Mouse (Mus musculus) kidney, adult 9 months (tissue): ENCODE results near the gene Myo15b.

ENCODE experiments used
- DNase-seq: peaks from one replicate; pipeline ENCODE4 v3.0.0; 2022

The Myo15b gene

DNA sequence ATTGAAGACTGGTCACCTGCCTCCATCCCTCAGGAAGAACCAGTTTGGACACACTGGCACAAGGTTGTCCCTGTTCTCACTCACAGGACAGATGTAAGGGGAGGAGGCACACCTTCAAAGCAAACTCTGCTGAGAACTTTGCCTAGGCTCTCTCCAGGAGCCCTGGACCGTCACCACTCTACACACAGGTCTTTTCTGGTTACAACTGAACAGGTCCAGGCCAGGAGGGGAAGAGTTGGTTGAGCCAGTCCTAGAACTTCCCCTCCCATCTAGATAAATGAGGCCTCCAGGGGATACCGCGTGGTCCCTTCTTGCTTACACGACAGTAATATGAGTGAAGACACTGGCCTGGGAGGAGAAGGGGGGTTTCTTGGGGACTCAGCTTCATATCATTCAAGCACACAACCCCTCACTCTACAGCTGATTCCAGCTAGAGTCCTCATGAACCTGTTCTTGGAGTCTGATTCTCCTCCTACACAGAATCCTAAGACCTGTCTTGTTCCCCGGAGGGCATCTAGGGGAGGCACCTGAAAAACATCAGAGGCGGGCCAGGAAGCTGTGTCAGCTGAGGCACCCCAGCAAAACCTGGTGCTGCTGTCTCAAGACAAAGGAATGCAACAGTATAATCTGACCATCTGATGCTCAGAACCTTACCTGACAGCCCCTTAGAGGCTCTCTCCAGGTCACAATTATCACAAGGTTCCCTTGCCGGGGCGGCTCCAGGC lies 46.2 kb downstream of the Myo15b start:
- peak; percentile 49 for DNase-seq

- peak; percentile 37 for DNase-seq
Observed at GRCm38 (mm10) chr11:115904956-115905790, 47.0 kb downstream of the Myo15b start.

DNA sequence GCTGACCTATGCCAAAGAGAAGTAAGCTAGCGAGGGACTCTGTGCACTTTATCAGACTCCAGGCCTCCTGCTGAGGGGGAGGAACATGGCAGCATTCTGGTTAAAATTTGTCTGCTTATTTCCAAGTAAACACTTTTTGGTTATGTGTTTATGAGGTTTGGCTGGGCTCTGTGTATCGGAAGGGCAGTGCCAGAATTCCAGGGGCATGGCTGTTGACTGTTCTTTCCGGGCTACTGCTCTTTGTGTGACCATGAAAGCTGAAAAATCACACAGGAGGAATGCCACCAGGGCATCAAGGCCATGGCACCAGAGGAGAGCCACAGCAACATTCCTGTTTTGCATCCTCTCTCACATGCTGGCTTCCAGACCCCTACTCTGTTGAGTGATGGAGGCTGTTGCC lies 47.9 kb downstream of the Myo15b start:
- peak; percentile 84 for DNase-seq

DNA sequence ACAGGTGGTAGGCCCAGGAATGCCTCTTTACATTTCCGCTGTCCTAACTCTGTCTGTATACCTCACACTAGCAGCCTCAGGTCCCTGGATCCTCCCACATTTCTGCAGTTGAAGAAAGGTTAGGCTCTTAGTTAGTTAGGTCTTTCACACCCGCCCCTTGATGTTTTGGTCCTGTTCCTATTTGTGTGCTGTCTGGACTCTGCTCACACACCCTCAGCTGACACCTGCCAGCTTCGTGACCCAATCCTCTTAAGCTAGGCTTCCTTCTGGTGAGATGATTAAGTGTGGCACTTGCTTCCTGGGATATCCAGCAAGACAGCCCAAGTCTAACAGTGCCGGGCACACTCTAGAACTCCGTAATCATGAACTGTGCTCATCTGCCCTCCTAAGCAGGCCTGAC lies 48.3 kb downstream of the Myo15b start:
- peak; percentile 73 for DNase-seq

DNA sequence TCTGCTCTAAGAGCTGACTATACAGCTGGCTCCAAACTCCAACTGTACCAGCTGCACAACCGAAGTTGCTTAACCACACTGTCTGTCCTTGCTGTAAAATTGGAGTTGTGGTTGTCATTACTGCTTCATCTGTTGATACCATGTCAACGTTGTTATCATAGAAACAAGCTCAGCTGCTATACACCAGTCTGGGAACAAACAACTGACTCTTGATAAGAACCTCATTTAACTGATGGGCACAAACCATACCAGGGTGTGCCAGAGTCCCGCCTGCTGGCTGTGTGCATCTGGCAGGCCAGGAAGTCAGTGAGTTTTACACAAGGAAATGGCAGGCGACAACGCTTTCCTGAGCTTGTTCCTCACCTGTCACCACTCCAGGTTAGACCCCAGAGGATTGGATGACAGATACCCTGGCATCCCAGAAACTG lies 52.9 kb downstream of the Myo15b start:
- peak; percentile 31 for DNase-seq

GRCm38 (mm10) chr11:115911632-115912376 lies 53.6 kb downstream of the Myo15b start, which contains the start of gene Smim6:
Gene Smim6, plus strand, starts transcription at chr11:115912017.
- DNase-seq: peak; percentile 89

DNA sequence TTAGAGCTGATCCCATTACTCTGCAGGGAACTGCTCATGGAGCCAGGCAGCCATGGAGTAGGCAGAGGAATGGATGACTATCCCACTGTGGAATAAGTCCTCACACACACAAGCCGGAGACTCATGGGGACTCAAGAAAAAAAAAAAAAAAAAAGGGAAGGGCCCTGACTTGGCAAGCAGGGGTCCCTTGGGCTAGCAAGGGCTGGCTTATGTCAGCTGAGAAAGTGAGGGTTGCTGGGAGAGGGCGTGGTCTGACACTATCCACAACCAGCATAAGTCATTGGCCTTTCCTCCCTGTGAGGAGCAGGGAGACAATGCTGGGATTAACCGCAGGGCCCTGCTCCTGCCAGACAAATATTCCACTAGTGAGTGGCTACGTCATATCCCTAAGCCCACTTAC lies 58.4 kb downstream of the Myo15b start:
- no peak for DNase-seq

DNA sequence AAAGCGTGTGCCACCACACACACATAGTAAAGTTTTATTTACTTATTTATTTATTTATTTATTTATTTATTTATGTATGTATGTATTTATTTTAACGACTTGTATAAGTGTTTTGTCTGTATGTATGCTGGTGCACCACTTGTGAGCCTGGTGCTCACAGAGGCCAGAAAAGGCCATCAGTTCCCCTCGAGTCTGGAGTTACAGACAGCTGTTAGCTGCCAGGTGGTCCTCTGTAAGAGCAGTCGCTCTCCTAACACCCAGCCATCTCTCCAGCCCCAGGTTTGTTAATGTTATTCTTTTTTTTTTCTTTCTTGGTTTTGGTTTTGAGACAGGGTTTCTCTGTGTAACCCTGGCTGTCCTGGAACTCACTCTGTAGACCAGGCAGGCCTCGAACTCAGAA lies 60.4 kb downstream of the Myo15b start:
- DNase-seq: no peak

GRCm38 (mm10) chr11:115919073-115919472 lies 60.9 kb downstream of the Myo15b start:
- no peak for DNase-seq

DNA sequence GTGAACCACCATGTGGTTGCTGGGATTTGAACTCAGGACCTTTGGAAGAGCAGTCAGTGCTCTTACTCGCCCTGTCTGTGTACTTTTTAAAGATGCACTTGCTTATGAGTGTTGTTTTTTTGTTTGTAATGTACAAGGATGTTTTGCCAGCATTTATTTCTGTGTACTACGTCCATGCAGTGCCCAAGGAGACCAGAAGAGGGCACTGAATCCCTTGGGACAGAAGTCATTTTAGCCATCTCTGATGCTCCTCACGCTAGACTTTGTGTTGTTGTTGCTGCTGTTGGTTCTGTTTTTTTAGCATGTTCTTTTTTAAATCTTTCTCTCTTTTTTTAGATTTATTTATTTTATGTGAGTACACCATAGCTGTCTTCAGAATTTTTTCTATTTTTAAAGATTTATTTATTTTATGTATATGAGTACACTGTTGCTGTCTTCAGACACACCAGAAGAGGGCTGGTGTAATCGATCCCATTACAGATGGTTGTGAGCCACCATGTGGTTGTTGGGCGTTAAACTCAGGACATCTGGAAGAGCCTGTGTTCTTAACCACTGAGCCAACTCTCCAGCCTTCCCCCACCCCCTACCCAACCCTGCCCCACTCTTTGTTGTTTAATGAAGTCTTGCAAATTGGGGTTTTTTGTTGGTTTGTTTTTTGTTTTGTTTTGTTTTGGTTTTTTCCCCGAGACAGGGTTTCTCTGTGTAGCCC lies 62.1 kb downstream of the Myo15b start:
- DNase-seq: peak; percentile 78

DNA sequence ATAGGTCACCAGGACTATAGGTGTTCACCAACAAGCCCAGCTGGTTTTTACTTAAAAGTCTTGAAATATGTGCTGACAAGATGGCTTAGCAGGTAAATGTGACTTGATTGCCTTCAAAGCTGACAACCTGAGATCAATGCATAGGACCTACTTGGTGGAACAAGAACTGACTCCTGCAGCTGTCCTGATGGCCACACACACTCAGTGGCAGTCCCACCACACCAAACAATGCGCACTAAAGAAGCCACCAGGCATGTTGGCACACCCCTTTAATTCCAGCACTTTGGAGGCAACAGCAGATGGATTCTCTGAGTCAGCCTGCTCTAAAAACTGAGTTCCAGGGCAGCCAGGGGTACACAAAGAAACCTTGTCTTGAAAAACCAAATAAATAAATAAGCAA lies 63.8 kb downstream of the Myo15b start:
- no peak for DNase-seq

DNA sequence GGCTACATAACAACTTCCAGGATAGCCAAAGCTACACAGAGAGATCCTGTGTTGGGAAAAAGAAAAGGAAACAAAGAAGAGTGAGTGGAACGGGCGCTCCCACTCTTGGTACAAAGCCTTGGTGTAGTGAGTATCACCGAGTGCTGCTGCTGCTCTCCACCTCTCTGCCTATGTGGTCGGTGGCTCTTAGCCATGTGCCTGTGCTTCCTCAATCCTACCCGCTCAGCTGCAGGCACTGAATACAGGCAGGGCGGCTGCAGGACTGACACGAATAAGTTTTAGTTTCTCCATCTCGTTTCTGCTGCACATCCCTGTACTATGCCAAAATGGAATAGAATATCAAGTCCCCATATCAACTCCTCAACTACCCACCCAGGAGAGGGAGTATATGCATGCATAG lies 70.8 kb downstream of the Myo15b start:
- no peak for DNase-seq

GRCm38 (mm10) chr11:115929818-115930217 lies 71.6 kb downstream of the Myo15b start:
- DNase-seq: no peak

DNA sequence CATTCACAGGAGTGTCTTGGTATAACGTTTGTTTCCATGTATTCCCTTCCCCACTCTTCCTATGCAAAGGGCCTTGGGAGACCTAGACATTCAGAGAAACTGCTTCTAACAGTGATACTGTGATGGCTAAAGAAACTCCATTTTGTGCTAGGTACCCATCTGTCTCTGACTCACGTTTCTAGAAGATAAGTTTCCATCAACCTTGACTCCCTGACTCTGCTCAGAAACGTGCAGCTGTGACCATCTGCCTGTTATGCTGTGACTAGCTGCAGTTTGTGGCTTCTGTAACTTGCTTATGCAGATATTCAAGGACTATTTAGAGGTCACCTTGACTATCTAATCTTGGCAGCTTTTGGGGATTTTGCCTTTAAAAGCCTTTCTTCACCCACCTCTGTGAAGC lies 73.0 kb downstream of the Myo15b start:
- no peak for DNase-seq

DNA sequence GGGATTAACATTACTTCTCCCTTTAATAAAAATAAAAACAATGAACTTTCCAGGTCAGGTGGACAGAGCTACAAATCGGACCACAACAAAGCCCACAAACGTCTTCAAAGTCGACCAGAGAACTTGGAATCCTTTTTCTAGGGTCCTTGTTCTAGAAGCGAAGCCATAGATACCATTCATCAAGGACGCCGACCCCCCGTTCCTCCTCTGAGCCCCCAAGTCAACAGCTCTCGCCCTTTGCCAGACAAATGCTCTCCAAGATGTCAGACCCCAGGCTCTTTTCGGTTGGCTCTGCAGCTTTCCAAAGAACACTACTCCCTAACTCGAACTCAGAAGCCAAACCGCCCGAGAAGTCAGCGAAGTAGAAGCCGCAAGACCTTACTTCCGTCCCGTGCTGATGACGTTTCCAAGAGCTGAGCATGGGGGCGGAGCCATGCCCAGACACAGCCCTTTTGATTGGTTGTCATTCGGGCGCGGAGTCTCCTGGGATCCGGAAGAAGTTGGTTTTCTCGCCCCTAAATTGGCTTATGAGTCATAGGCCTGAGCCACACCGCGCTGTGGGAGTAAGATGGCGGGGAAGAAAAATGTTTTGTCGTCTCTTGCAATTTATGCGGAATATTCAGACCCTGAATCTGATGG lies 75.0 kb downstream of the Myo15b start, which contains the start of the genes Sap30bp and Recql5:
TSS of gene Sap30bp (plus strand) at position 175 of the 639 bp plus-strand sequence.
TSS of gene Recql5 (minus strand) at position 370 of the 639 bp plus-strand sequence.
- DNase-seq: peak; percentile 98

DNA sequence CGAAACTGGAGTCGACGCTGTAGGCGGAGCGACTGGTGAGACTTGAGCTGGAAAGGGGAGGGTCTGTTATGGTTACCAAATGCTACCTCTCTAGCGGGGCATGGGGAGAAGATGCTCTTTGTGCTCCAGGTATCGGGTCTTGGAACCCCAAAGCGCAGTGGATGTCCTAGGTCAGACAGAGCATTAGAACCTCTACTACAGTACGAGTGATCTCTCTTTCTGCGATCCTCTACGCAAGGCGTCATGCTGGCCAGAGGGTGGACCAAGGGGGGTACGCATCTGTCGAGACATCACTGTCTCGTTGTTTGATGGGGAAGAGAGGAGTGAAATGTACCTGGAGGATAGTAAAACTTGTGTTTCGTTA lies 75.5 kb downstream of the Myo15b start:
- no peak for DNase-seq

DNA sequence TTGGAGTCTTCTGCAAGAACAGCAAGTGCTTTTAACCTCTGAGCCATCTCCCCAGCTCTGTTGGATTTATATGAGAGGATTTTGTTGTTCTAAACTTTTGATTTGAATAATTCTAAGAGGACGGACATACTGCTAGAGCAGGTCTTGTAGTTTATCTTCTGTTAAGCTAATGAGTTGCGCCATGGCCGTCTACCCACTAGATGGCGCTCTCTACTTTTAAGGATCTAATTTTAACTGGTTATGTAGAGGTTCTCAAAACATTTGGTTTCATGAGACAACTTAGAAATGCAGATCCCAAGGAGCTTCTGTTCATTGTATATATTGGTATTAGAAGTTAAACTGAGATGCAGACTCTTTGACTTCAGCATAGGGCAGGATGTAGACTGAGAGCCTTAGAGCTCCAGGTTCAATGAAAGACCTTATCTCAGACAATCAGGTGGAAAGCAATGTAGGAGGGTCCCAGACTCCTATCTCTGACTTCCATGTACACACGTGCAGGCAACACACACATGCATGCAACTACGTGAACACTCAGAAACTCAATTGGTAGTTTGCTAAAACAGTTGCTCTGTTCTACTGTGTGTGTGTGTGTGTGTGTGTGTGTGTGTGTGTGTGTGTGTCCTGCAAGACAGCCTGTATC lies 81.6 kb downstream of the Myo15b start:
- DNase-seq: peak; percentile 88

DNA sequence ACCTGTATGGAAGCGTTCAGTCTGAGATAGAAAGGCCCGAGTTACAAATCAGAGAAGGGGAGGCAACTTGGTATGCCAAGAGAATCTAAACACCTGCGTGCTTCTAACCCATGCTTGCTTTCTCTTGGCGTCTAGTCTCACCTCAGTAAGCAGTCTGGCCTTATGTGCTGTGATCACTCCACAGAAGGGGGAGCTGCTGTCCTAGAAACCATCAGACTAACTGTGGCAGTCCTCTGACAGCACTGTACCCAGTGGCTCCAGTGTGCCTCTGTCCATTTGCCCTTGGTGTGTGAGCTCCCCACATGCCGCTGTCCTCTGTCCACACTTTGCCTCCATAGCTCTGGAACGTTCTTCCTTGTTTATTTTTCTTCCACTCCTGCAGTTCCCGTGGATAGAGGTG lies 83.8 kb downstream of the Myo15b start:
- DNase-seq: no peak
